Mouse (Mus musculus): ENCODE results near the gene Pdpr.
"Not testable (repeated sequence)": the region's sequence is repeated elsewhere in the genome, so short reads cannot be mapped to it uniquely, and the experiment has no call there.

Pdpr gene

GRCm38 (mm10) chr8:111091706-111092105, 2.7 kb upstream of the Pdpr start:
- in situ Hi-C loops (cut with MseI, MboI) = no loop called here

- in situ Hi-C loops (cut with MseI, MboI) = not testable (repeated sequence)
Observed at GRCm38 (mm10) chr8:111092326-111092725, 2.1 kb upstream of the Pdpr start, which contains the start of gene Clec18a. Gene Clec18a, minus strand, starts transcription at chr8:111092426.

GRCm38 (mm10) chr8:111094719-111095302, 381 bp downstream of the Pdpr start:
- in situ Hi-C loops (cut with MseI, MboI) = not testable (repeated sequence)

GRCm38 (mm10) chr8:111114891-111115290, 20.5 kb downstream of the Pdpr start:
- in situ Hi-C loops (cut with MseI, MboI) = no loop called here

GRCm38 (mm10) chr8:111119481-111119880, 25.1 kb downstream of the Pdpr start:
- in situ Hi-C loops (cut with MseI, MboI) = no loop called here

GRCm38 (mm10) chr8:111130756-111131155, 36.3 kb downstream of the Pdpr start:
- in situ Hi-C loops (cut with MseI, MboI) = no loop called here

GRCm38 (mm10) chr8:111142521-111142920, 48.1 kb downstream of the Pdpr start:
- in situ Hi-C loops (cut with MseI, MboI) = no loop called here

GRCm38 (mm10) chr8:111144901-111145459, 50.5 kb downstream of the Pdpr start:
- in situ Hi-C loops (cut with MseI, MboI) = not testable (repeated sequence)

- in situ Hi-C loops (cut with MseI, MboI) = not testable (repeated sequence)
Observed at GRCm38 (mm10) chr8:111145460-111146012, 51.1 kb downstream of the Pdpr start.

GRCm38 (mm10) chr8:111155721-111156436, 61.4 kb downstream of the Pdpr start:
- in situ Hi-C loops (cut with MseI, MboI) = no loop called here

- in situ Hi-C loops (cut with MseI, MboI) = no loop called here
Observed at GRCm38 (mm10) chr8:111157617-111158016, 63.2 kb downstream of the Pdpr start.

- in situ Hi-C loops (cut with MseI, MboI) = no loop called here
Observed at GRCm38 (mm10) chr8:111171661-111172060, 77.2 kb downstream of the Pdpr start.

- in situ Hi-C loops (cut with MseI, MboI) = no loop called here
Observed at GRCm38 (mm10) chr8:111185472-111185947, 91.1 kb downstream of the Pdpr start.

All from mouse trophoblast stem cell (cell line).